Mouse (Mus musculus) NIH3T3 (cell line): Measurements from ENCODE around the gene Zfp719.

ENCODE experiments used
- DNase-seq: peaks from one replicate; pipeline ENCODE4 v3.0.0-alpha.2; 2012; ENCODE audit warnings: low read depth

Gene Zfp719

GRCm38 (mm10) chr7:43607743-43608287 is 28.4 kb downstream of the Zfp719 start:
- DNase-seq = no peak

- no peak for DNase-seq
Observed at GRCm38 (mm10) chr7:43608316-43608824, 29.0 kb downstream of the Zfp719 start.

GRCm38 (mm10) chr7:43613816-43614551 is 34.6 kb downstream of the Zfp719 start:
- DNase-seq = no peak

- no peak for DNase-seq
Observed at GRCm38 (mm10) chr7:43622927-43623326, 43.5 kb downstream of the Zfp719 start.

GRCm38 (mm10) chr7:43623819-43624218 is 44.4 kb downstream of the Zfp719 start:
- no peak for DNase-seq

GRCm38 (mm10) chr7:43625065-43625464 is 45.7 kb downstream of the Zfp719 start:
- no peak for DNase-seq

- no peak for DNase-seq
Observed at GRCm38 (mm10) chr7:43625794-43626422, 46.5 kb downstream of the Zfp719 start.

- DNase-seq = no peak
Observed at GRCm38 (mm10) chr7:43633940-43634339, 54.5 kb downstream of the Zfp719 start.

- DNase-seq = no peak
Observed at GRCm38 (mm10) chr7:43634500-43634899, 55.1 kb downstream of the Zfp719 start, which contains the start of gene Ceacam18. Gene Ceacam18, plus strand, starts transcription at chr7:43634707.

- no peak for DNase-seq
Observed at GRCm38 (mm10) chr7:43636194-43636593, 56.8 kb downstream of the Zfp719 start.

GRCm38 (mm10) chr7:43637118-43637517 is 57.7 kb downstream of the Zfp719 start:
- no peak for DNase-seq

GRCm38 (mm10) chr7:43642587-43642986 is 63.2 kb downstream of the Zfp719 start:
- DNase-seq = no peak
